Mouse (Mus musculus): Measurements from ENCODE around the gene Hrh3. TPM values are rescaled to one million over a fixed set of nuclear protein-coding genes. Genes with fewer than 3 reads are reported as not detected.

Gene Hrh3
- 4.1 and 4.8 TPM in 2 replicates for polyA plus RNA-seq (2016; fragmentation: Nextera tagmentation; extraction: Ambion mirVana)

DNA sequence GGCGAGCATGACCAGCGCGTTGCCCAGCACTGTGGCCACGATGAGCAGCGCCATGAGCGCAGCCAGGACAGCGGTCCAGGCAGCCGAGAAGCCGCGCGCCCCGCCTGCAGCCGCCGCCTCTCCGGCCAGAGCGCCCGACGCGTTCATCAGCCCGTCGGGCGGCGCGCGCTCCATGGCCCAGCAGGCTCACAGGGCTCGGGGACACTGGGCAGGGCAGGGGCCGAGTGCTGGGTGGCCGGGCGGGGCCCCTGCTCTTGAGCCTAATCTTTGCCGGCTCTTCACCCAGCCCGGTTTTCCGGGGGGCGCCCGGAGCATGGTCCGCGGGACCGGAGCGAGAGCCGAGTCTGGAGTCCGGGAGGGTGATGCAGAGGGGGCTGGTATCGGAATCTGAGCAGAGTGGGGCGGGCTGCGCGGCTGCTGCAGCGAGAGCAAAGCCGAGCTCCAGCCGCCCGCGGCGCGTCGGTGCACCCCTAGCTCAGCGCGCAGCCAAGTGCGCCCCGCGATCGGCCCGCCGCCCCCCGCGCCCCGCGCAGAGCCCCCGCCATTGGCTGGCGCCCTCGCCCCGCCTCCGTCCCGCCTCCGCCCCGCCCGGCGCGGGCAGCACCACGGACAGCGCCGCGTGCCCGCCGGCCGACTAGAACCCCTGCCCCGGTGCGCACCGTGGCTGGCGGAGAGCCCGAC is at the start of gene Hrh3:
Gene Hrh3, minus strand, starts transcription at position 511 of the 681 bp plus-strand sequence.
- Histone ChIP-seq H3K4me2 (replicated peaks) (peak within 1 kb of the TSS; percentile 83), H3K9me3 (no peaks in the 10 kb centered on the region), H3K27ac (replicated peaks) (peak within 1 kb of the TSS; percentile 40; the same call in 1 of the 2 replicates), H3K27me3 (peaks cover 76% of the 10 kb centered on the region), H3K4me1 (peaks cover 44% of the 10 kb centered on the region), H3K36me3 (no peaks in the 10 kb centered on the region), H3K9ac (replicated peaks) (peak within 1 kb of the TSS; percentile 65), H3K4me3 (peak within 1 kb of the TSS; percentile 60)
- WGBS, result under 1% methylated on average over 67 of the region's 87 CpGs
- peak; percentile 79 for ATAC-seq (ENCODE audit: low FRiP score, low read depth)

GRCm38 (mm10) chr2:180148551-180148950 is 44.3 kb upstream of the Hrh3 start:
- Histone ChIP-seq H3K9ac (replicated peaks) (no peak overlapping the region), H3K4me2 (replicated peaks) (no peak overlapping the region), H3K27me3 (no peaks in the 10 kb centered on the region), H3K4me1 (no peaks in the 10 kb centered on the region), H3K9me3 (no peaks in the 10 kb centered on the region), H3K36me3 (peaks cover 93% of the 10 kb centered on the region), H3K4me3 (no peak overlapping the region), H3K27ac (replicated peaks) (no peak overlapping the region)
- no peak for ATAC-seq (ENCODE audit: low FRiP score, low read depth)
- 86% methylated on average over 9 of the region's 9 CpGs for WGBS

DNA sequence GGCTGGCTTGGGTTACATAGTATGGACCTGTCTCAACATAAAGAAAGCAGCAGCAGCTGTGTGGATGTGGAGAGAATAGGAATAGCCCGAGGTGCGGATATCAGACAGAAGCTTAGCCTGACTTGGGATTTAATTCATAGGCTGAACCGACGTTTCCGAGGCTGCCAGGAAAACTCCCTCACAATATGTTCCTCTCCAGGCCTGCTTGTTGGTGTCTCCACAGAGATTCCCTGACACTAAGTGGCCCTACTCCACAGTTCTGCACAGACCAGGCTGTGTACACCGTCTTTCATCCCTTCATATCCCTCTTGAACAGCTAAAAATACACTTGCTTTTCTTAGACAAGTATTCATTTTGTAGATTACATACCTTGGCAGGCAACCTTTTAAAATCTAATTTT is 43.1 kb upstream of the Hrh3 start:
- peaks cover 89% of the 10 kb centered on the region for H3K36me3 ChIP-seq

GRCm38 (mm10) chr2:180146091-180146490 is 41.8 kb upstream of the Hrh3 start:
- Histone ChIP-seq H3K27me3 (no peaks in the 10 kb centered on the region), H3K9ac (replicated peaks) (no peak overlapping the region), H3K9me3 (no peaks in the 10 kb centered on the region), H3K4me3 (no peak overlapping the region), H3K36me3 (peaks cover 92% of the 10 kb centered on the region), H3K4me1 (no peaks in the 10 kb centered on the region), H3K4me2 (replicated peaks) (no peak overlapping the region), H3K27ac (replicated peaks) (no peak overlapping the region)
- no peak for ATAC-seq (ENCODE audit: low FRiP score, low read depth)
- 90% methylated on average over 2 of the region's 2 CpGs for WGBS

More for the DNA sequence above, 43.1 kb upstream of the Hrh3 start:
- Histone ChIP-seq H3K9ac (replicated peaks) (no peak overlapping the region), H3K27ac (replicated peaks) (no peak overlapping the region), H3K4me2 (replicated peaks) (no peak overlapping the region), H3K9me3 (no peaks in the 10 kb centered on the region), H3K4me3 (no peak overlapping the region), H3K27me3 (no peaks in the 10 kb centered on the region), H3K4me1 (no peaks in the 10 kb centered on the region)
- ATAC-seq (ENCODE audit: low FRiP score, low read depth), result no peak
- 84% methylated on average over 6 of the region's 6 CpGs for WGBS

GRCm38 (mm10) chr2:180135414-180135813 is 31.1 kb upstream of the Hrh3 start:
- WGBS, result 91% methylated on average over 5 of the region's 5 CpGs
- no peak overlapping the region for H3K27ac ChIP-seq (replicated peaks)

DNA sequence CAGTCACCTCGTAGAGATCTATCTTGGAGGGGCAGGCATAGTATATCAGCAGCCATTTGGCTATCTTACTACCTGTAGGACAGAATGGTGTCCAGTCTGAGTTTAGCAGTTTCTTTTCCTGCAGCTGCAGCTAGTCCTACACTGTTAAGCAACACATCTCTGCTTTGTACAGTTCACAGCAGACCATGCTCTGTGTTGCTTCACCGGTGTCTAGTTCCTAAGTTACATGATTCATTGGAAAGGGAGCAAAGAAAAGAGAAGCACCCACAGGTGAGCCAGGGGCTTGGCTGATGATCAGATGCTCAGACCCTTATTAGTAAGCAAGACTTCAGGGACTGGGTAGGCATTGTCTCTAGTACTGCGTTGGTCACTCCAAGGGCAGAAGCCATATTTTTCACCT is 29.6 kb upstream of the Hrh3 start:
- H3K4me3 ChIP-seq, result no peak overlapping the region
- no peaks in the 10 kb centered on the region for H3K9me3 ChIP-seq
- WGBS, result 89% methylated on average over 3 of the region's 3 CpGs
- H3K4me2 ChIP-seq (replicated peaks), result no peak overlapping the region
- no peaks in the 10 kb centered on the region for H3K4me1 ChIP-seq
- no peaks in the 10 kb centered on the region for H3K27me3 ChIP-seq
- no peak for ATAC-seq (ENCODE audit: low FRiP score, low read depth)
- H3K9ac ChIP-seq (replicated peaks), result no peak overlapping the region
- H3K27ac ChIP-seq (replicated peaks), result no peak overlapping the region
- H3K36me3 ChIP-seq, result peaks cover 13% of the 10 kb centered on the region

More at GRCm38 (mm10) chr2:180135414-180135813, 31.1 kb upstream of the Hrh3 start:
- no peak overlapping the region for H3K4me3 ChIP-seq
- ATAC-seq (ENCODE audit: low FRiP score, low read depth), result no peak
- no peaks in the 10 kb centered on the region for H3K4me1 ChIP-seq
- H3K4me2 ChIP-seq (replicated peaks), result no peak overlapping the region
- H3K36me3 ChIP-seq, result peaks cover 28% of the 10 kb centered on the region
- no peaks in the 10 kb centered on the region for H3K9me3 ChIP-seq
- no peaks in the 10 kb centered on the region for H3K27me3 ChIP-seq
- H3K9ac ChIP-seq (replicated peaks), result no peak overlapping the region

DNA sequence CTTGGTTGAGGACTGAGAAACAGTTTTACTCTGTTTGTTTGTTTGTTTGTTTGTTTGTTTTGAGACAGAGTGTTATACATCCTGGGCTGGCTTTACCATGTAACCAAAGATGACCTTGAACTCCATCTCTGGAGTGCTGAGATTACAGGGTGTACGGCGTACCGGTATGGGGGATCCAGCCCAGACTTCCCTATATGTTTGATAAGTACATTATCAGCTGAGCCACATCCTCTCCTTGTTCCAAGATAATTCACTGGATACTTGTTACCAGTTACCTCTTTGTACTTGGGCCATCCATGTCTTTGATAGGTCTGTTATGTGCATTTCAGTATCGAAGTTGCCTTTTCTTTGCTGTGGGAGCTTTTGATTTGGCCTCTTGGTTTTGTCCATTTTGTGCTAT is 28.9 kb upstream of the Hrh3 start:
- Histone ChIP-seq H3K27me3 (no peaks in the 10 kb centered on the region), H3K9me3 (no peaks in the 10 kb centered on the region), H3K4me2 (replicated peaks) (no peak overlapping the region), H3K27ac (replicated peaks) (no peak overlapping the region), H3K9ac (replicated peaks) (no peak overlapping the region), H3K4me3 (no peak overlapping the region), H3K36me3 (0 out of 2 replicates have a peak, but pooled peaks cover 6% of the 10 kb centered on the region), H3K4me1 (no peaks in the 10 kb centered on the region)
- 94% methylated on average over 4 of the region's 4 CpGs for WGBS
- no peak for ATAC-seq (ENCODE audit: low FRiP score, low read depth)

- H3K9me3 ChIP-seq, result 0 out of 2 replicates have a peak, but pooled peaks cover 3% of the 10 kb centered on the region
- no peak for ATAC-seq (ENCODE audit: low FRiP score, low read depth)
- peaks cover 24% of the 10 kb centered on the region for H3K4me1 ChIP-seq
- no peak overlapping the region for H3K4me2 ChIP-seq (replicated peaks)
- no peak overlapping the region for H3K27ac ChIP-seq (replicated peaks)
- no peak overlapping the region for H3K9ac ChIP-seq (replicated peaks)
- H3K36me3 ChIP-seq, result peaks cover 14% of the 10 kb centered on the region
- H3K27me3 ChIP-seq, result no peaks in the 10 kb centered on the region
- 74% methylated on average over 1 of the region's 1 CpGs for WGBS
- no peak overlapping the region for H3K4me3 ChIP-seq
These were observed 23.4 kb upstream of the Hrh3 start for GRCm38 (mm10) chr2:180127675-180128074.

- Histone ChIP-seq H3K4me3 (no peak overlapping the region), H3K9me3 (0 out of 2 replicates have a peak, but pooled peaks cover 3% of the 10 kb centered on the region), H3K27ac (replicated peaks) (no peak overlapping the region), H3K27me3 (no peaks in the 10 kb centered on the region), H3K9ac (replicated peaks) (no peak overlapping the region; the same call in 1 of the 2 replicates), H3K4me1 (peaks cover 24% of the 10 kb centered on the region), H3K36me3 (peaks cover 14% of the 10 kb centered on the region), H3K4me2 (replicated peaks) (no peak overlapping the region)
- 8% methylated on average over 4 of the region's 4 CpGs for WGBS
- ATAC-seq (ENCODE audit: low FRiP score, low read depth), result no peak
These were observed 21.9 kb upstream of the Hrh3 start for GRCm38 (mm10) chr2:180126195-180126594.

DNA sequence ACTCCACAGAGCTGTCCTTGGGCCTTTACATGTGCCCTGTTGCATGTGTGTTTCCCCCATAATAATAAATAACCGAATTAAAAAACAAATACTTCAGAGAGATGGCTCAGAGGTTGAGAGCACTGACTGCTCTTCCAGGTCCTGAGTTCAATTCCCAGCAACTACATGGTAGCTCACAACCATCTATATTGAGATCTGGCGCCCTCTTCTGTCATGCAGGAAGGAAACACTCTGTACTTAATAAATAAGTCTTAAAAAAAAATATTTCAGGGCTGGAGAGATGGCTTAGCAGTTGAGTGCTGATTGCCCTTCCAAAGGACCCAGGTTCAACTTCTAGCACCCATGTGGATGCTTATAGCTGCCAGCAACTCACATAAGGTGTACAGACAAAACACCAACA is 19.9 kb upstream of the Hrh3 start:
- H3K27ac ChIP-seq (replicated peaks), result no peak overlapping the region
- H3K4me3 ChIP-seq, result no peak overlapping the region
- no peak overlapping the region for H3K4me2 ChIP-seq (replicated peaks)
- WGBS, result 83% methylated on average over 2 of the region's 2 CpGs
- H3K36me3 ChIP-seq, result peaks cover 14% of the 10 kb centered on the region
- H3K9ac ChIP-seq (replicated peaks), result no peak overlapping the region
- H3K27me3 ChIP-seq, result no peaks in the 10 kb centered on the region
- ATAC-seq (ENCODE audit: low FRiP score, low read depth), result no peak
- H3K9me3 ChIP-seq, result 0 out of 2 replicates have a peak, but pooled peaks cover 3% of the 10 kb centered on the region
- peaks cover 32% of the 10 kb centered on the region for H3K4me1 ChIP-seq

DNA sequence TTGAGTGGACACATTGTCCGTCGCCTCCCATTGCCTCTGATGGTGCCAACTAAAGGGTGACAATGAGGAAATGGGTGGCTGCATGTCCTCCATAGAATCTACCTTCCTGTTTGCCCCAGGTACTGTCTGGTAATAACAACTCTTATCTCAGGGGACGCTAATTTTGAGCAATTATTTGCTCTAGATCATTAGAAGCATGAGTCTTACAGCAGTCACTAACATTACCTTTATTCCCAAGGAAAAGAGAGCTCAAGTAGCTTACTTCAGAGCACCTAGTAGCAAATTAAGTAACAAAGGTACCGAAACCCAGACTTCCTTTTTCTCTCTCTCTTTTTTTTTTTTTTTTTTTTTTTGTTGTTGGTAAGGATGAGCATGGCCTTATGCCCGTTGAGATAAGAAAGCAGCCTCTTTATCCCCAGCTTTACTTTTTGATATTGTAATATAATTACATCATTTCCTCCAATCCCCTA is 16.0 kb upstream of the Hrh3 start:
- peak overlapping the region; percentile 89 for H3K4me3 ChIP-seq
- H3K4me1 ChIP-seq, result peaks cover 44% of the 10 kb centered on the region
- peak overlapping the region; percentile 96 for H3K4me2 ChIP-seq (replicated peaks)
- no peak overlapping the region for H3K27ac ChIP-seq (replicated peaks)
- peak overlapping the region; percentile 87; the same call in 1 of the 2 replicates for H3K9ac ChIP-seq (replicated peaks)
- H3K27me3 ChIP-seq, result 0 out of 2 replicates have a peak, but pooled peaks cover 7% of the 10 kb centered on the region
- 78% methylated on average over 5 of the region's 5 CpGs for WGBS
- 0 out of 2 replicates have a peak, but pooled peaks cover 3% of the 10 kb centered on the region for H3K9me3 ChIP-seq
- peaks cover 14% of the 10 kb centered on the region for H3K36me3 ChIP-seq
- no peak for ATAC-seq (ENCODE audit: low FRiP score, low read depth)

- Histone ChIP-seq H3K27me3 (0 out of 2 replicates have a peak, but pooled peaks cover 7% of the 10 kb centered on the region), H3K4me3 (peak overlapping the region; percentile 89), H3K4me1 (peaks cover 50% of the 10 kb centered on the region), H3K27ac (replicated peaks) (peak overlapping the region; percentile 77), H3K9me3 (0 out of 2 replicates have a peak, but pooled peaks cover 3% of the 10 kb centered on the region), H3K4me2 (replicated peaks) (peak overlapping the region; percentile 96), H3K9ac (replicated peaks) (peak overlapping the region; percentile 87), H3K36me3 (peaks cover 14% of the 10 kb centered on the region)
- 2% methylated on average over 53 of the region's 68 CpGs for WGBS
- ATAC-seq (ENCODE audit: low FRiP score, low read depth), result peak; percentile 11
These were observed 15.4 kb upstream of the Hrh3 start for GRCm38 (mm10) chr2:180119439-180120291.

All from midbrain, embryonic 12.5 days (tissue).